Mouse (Mus musculus) ES-E14 (cell line): Measurements from ENCODE around the gene Cxcr5.

Experiments used
- CHD2 ChIP-seq: IDR thresholded peaks from 2 replicates; pipeline ENCODE4 v1.6.1; 2014; ENCODE audit warnings: mild to moderate bottlenecking, low read depth, low read length, inconsistent platforms
- HCFC1 ChIP-seq: IDR thresholded peaks from 2 replicates; pipeline ENCODE4 v1.6.1; 2012; ENCODE audit warnings: low read length, inconsistent platforms, borderline replicate concordance; ENCODE audit not compliant: insufficient read depth
- MAFK ChIP-seq: IDR thresholded peaks from 2 replicates; pipeline ENCODE4 v1.6.1; 2014; ENCODE audit warnings: mild to moderate bottlenecking, low read depth, low read length, inconsistent platforms; ENCODE audit not compliant: insufficient read depth
- ZC3H11A ChIP-seq: IDR thresholded peaks from 2 replicates; pipeline ENCODE4 v1.6.1; 2012; ENCODE audit warnings: low read depth, mild to moderate bottlenecking, inconsistent platforms, low read length, borderline replicate concordance
- ZNF384 ChIP-seq: IDR thresholded peaks from 2 replicates; pipeline ENCODE4 v1.6.1; 2012; ENCODE audit warnings: low read depth, low read length, inconsistent platforms

GRCm38 (mm10) chr9:44492631-44493461 is 68.8 kb downstream of the Cxcr5 start:
- TF ChIP-seq MAFK = no peak
- no peak for TF ChIP-seq ZC3H11A
- no peak for TF ChIP-seq CHD2
- TF ChIP-seq ZNF384 = no peak
- no peak for TF ChIP-seq HCFC1
